8 mouse cellular contexts compared by ENCODE assay signal in the genomic region with DNA sequence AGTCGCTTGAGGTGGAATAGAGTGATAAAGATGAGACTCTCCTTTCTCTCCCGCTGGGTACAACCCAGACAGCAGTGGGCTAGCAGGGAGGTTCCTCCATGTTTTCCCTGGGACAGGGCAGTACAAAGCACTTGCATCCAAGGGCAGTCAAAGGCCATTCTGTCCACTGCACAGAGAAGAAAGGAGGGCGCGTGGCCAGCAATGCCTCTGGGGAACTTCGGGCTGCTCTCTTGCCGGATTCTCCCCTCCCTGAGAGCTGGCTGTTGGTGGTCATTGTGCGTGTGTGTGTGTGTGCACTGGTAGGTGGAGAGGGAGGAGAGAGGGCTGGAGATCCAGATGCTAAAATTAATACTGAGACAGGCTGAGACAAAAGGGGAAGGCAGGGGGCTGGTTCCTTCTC. TPM values are rescaled to one million over a fixed set of nuclear protein-coding genes. Genes with fewer than 3 reads are reported as not detected.
DNase-seq lines count a peak whose midpoint lies in the region; ATAC-seq lines count a peak whose summit lies in the region.
"Had no signal": no experiment of that assay in that cellular context is flagged by ENCODE, and none has a peak within 500 bp of the region (broad histone marks: within the 10 kb centered on the region; RNA-seq: fewer than 3 reads in every experiment).

No protein-coding gene starts in this region.

- DNase-seq in midbrain, embryonic 11.5 days (ENCODE audit: low spot score, missing footprints), result no peak
- no peak for DNase-seq in midbrain, embryonic 14.5 days
- DNase-seq in heart, adult 11 months, result peak; percentile 98
- DNase-seq in spleen, postnatal 4 days (ENCODE audit: low spot score in 2 of 2), result no peak
- DNase-seq in cerebellum, adult 8-10 months, result no peak

- 0 out of 2 replicates have a peak, but pooled peaks cover 4% of the 10 kb centered on the region for H3K4me1 ChIP-seq in midbrain, embryonic 11.5 days (ENCODE audit: control insufficient read depth, insufficient read depth, low read length)
- H3K4me1 ChIP-seq in midbrain, embryonic 14.5 days (ENCODE audit: control insufficient read depth, insufficient read depth, low read length), result no peaks in the 10 kb centered on the region
- H3K4me1 ChIP-seq in intestine, embryonic 15.5 days (replicated peaks), result peaks cover 24% of the 10 kb centered on the region
- H3K4me1 ChIP-seq in stomach, embryonic 15.5 days, result peaks cover 22% of the 10 kb centered on the region

- no peak for ATAC-seq in midbrain, embryonic 11.5 days (ENCODE audit: low FRiP score)
- ATAC-seq in midbrain, embryonic 14.5 days (ENCODE audit: low FRiP score, low TSS enrichment), result no peak
- ATAC-seq in intestine, embryonic 15.5 days, result no peak
- no peak for ATAC-seq in stomach, embryonic 15.5 days (ENCODE audit: insufficient read depth, low FRiP score, low read depth)

- no peaks in the 10 kb centered on the region for H3K9me3 ChIP-seq in midbrain, embryonic 11.5 days (ENCODE audit: control insufficient read depth, low read length)
- no peaks in the 10 kb centered on the region for H3K9me3 ChIP-seq in midbrain, embryonic 14.5 days (ENCODE audit: control insufficient read depth, low read length)
- no peaks in the 10 kb centered on the region for H3K9me3 ChIP-seq in intestine, embryonic 15.5 days
- no peaks in the 10 kb centered on the region for H3K9me3 ChIP-seq in stomach, embryonic 15.5 days

- no peak overlapping the region for H3K9ac ChIP-seq in midbrain, embryonic 11.5 days (ENCODE audit: low read length)
- H3K9ac ChIP-seq in midbrain, embryonic 14.5 days (replicated peaks; ENCODE audit: low read length), result no peak overlapping the region
- H3K9ac ChIP-seq in intestine, embryonic 15.5 days, result no peak overlapping the region
- H3K9ac ChIP-seq in stomach, embryonic 15.5 days, result no peak overlapping the region

- WGBS in midbrain, embryonic 11.5 days, result 44% methylated on average over 7 of the region's 7 CpGs
- 40% methylated on average over 7 of the region's 7 CpGs for WGBS in midbrain, embryonic 14.5 days
- WGBS in intestine, embryonic 15.5 days, result 47% methylated on average over 7 of the region's 7 CpGs
- 49% methylated on average over 7 of the region's 7 CpGs for WGBS in stomach, embryonic 15.5 days

- H3K36me3 ChIP-seq in midbrain, embryonic 11.5 days (ENCODE audit: control insufficient read depth, insufficient read depth, low read length), result no peaks in the 10 kb centered on the region
- no peaks in the 10 kb centered on the region for H3K36me3 ChIP-seq in midbrain, embryonic 14.5 days (ENCODE audit: control insufficient read depth, insufficient read depth, low read length)
- no peaks in the 10 kb centered on the region for H3K36me3 ChIP-seq in intestine, embryonic 15.5 days
- no peaks in the 10 kb centered on the region for H3K36me3 ChIP-seq in stomach, embryonic 15.5 days

- H3K27me3 ChIP-seq in midbrain, embryonic 11.5 days (ENCODE audit: control insufficient read depth, insufficient read depth, low read length), result peaks cover 44% of the 10 kb centered on the region
- H3K27me3 ChIP-seq in midbrain, embryonic 14.5 days (ENCODE audit: control insufficient read depth, insufficient read depth, low read length), result peaks cover 49% of the 10 kb centered on the region
- H3K27me3 ChIP-seq in intestine, embryonic 15.5 days (replicated peaks), result peaks cover 36% of the 10 kb centered on the region
- peaks cover 44% of the 10 kb centered on the region for H3K27me3 ChIP-seq in stomach, embryonic 15.5 days (replicated peaks)

- no peak overlapping the region for H3K4me3 ChIP-seq in midbrain, embryonic 11.5 days (ENCODE audit: low read depth, low read length)
- H3K4me3 ChIP-seq in midbrain, embryonic 14.5 days (replicated peaks; ENCODE audit: low read depth, low read length), result no peak overlapping the region
- H3K4me3 ChIP-seq in intestine, embryonic 15.5 days (replicated peaks), result peak overlapping the region; percentile 69
- 0 out of 2 replicates have a peak overlapping the region, but pooled peaks have one; percentile 63 for H3K4me3 ChIP-seq in stomach, embryonic 15.5 days (replicated peaks)

- H3K27ac ChIP-seq in midbrain, embryonic 11.5 days (ENCODE audit: low read depth, low read length), result no peak overlapping the region
- H3K27ac ChIP-seq in midbrain, embryonic 14.5 days (replicated peaks; ENCODE audit: low read depth, low read length), result no peak overlapping the region
- no peak overlapping the region for H3K27ac ChIP-seq in intestine, embryonic 15.5 days
- H3K27ac ChIP-seq in stomach, embryonic 15.5 days, result no peak overlapping the region

- 0 out of 2 replicates have a peak overlapping the region, but pooled peaks have one; percentile 91 for H3K4me2 ChIP-seq in midbrain, embryonic 11.5 days
- no peak overlapping the region for H3K4me2 ChIP-seq in midbrain, embryonic 14.5 days (ENCODE audit: low read length)
- H3K4me2 ChIP-seq in intestine, embryonic 15.5 days (replicated peaks), result peak overlapping the region; percentile 95
- peak overlapping the region; percentile 90; the same call in 1 of the 2 replicates for H3K4me2 ChIP-seq in stomach, embryonic 15.5 days

RNA-seq across cellular contexts. Expression of gene 1700020L24Rik, which starts 3.8 kb away (rescaled TPM):
- polyA plus RNA-seq in midbrain, embryonic 11.5 days (2014; fragmentation: Nextera tagmentation; extraction: Ambion mirVana), result 0.89 TPM in 1 of 2 replicates, not detected in the other
- 0.69 and 1.2 TPM in 2 replicates for polyA plus RNA-seq in midbrain, embryonic 14.5 days (2014; fragmentation: Nextera tagmentation; extraction: Ambion mirVana)
- polyA plus RNA-seq in intestine, embryonic 15.5 days (2015; fragmentation: Nextera tagmentation; extraction: Ambion mirVana), result 0.76 and 0.87 TPM in 2 replicates
- polyA plus RNA-seq in stomach, embryonic 15.5 days (2015; fragmentation: Nextera tagmentation; extraction: Ambion mirVana), result 0.72 and 1.1 TPM in 2 replicates
- polyA plus RNA-seq: lung, embryonic 16.5 days had no signal

RNA-seq across cellular contexts. Expression of gene Gas2l2, which starts 12.0 kb away (rescaled TPM):
- 0.12 TPM in 1 of 2 replicates, not detected in the other for polyA plus RNA-seq in midbrain, embryonic 11.5 days (2014; fragmentation: Nextera tagmentation; extraction: Ambion mirVana)
- polyA plus RNA-seq in midbrain, embryonic 14.5 days (2014; fragmentation: Nextera tagmentation; extraction: Ambion mirVana), result 0.11 and 0.18 TPM in 2 replicates
- polyA plus RNA-seq in intestine, embryonic 15.5 days (2015; fragmentation: Nextera tagmentation; extraction: Ambion mirVana), result 0.13 TPM in 1 of 2 replicates, not detected in the other
- 0.08 TPM in 1 of 2 replicates, not detected in the other for polyA plus RNA-seq in stomach, embryonic 15.5 days (2015; fragmentation: Nextera tagmentation; extraction: Ambion mirVana)

RNA-seq across cellular contexts. Expression of gene Mmp28, which starts 21.6 kb away (rescaled TPM):
- 3.6 and 4.0 TPM in 2 replicates for polyA plus RNA-seq in midbrain, embryonic 11.5 days (2014; fragmentation: Nextera tagmentation; extraction: Ambion mirVana)
- 1.6 and 2.7 TPM in 2 replicates for polyA plus RNA-seq in midbrain, embryonic 14.5 days (2014; fragmentation: Nextera tagmentation; extraction: Ambion mirVana)
- polyA plus RNA-seq in intestine, embryonic 15.5 days (2015; fragmentation: Nextera tagmentation; extraction: Ambion mirVana), result 1.4 and 1.5 TPM in 2 replicates
- polyA plus RNA-seq in stomach, embryonic 15.5 days (2015; fragmentation: Nextera tagmentation; extraction: Ambion mirVana), result 2.4 and 3.1 TPM in 2 replicates

RNA-seq across cellular contexts. Expression of gene Taf15, which starts 31.7 kb away (rescaled TPM):
- 8.5 and 10.6 TPM in 2 replicates for polyA plus RNA-seq in midbrain, embryonic 11.5 days (2014; fragmentation: Nextera tagmentation; extraction: Ambion mirVana)
- polyA plus RNA-seq in midbrain, embryonic 14.5 days (2014; fragmentation: Nextera tagmentation; extraction: Ambion mirVana), result 13.7 and 17.0 TPM in 2 replicates
- polyA plus RNA-seq in intestine, embryonic 15.5 days (2015; fragmentation: Nextera tagmentation; extraction: Ambion mirVana), result 12.9 and 13.9 TPM in 2 replicates
- 13.4 and 14.9 TPM in 2 replicates for polyA plus RNA-seq in stomach, embryonic 15.5 days (2015; fragmentation: Nextera tagmentation; extraction: Ambion mirVana)

RNA-seq across cellular contexts. Expression of gene Rasl10b, which starts 32.3 kb away (rescaled TPM):
- 3.0 and 4.6 TPM in 2 replicates for polyA plus RNA-seq in midbrain, embryonic 11.5 days (2014; fragmentation: Nextera tagmentation; extraction: Ambion mirVana)
- 18.3 and 37.9 TPM in 2 replicates for polyA plus RNA-seq in midbrain, embryonic 14.5 days (2014; fragmentation: Nextera tagmentation; extraction: Ambion mirVana)
- 2.3 and 2.6 TPM in 2 replicates for polyA plus RNA-seq in intestine, embryonic 15.5 days (2015; fragmentation: Nextera tagmentation; extraction: Ambion mirVana)
- 2.4 and 2.7 TPM in 2 replicates for polyA plus RNA-seq in stomach, embryonic 15.5 days (2015; fragmentation: Nextera tagmentation; extraction: Ambion mirVana)

Comparison
In these comparisons a context has a peak if more than half of its experiments do, and no peak if none do; other contexts are left out.
1. H3K4me3 ChIP-seq: peak in intestine, embryonic 15.5 days (single experiment) and stomach, embryonic 15.5 days (single experiment); none in midbrain, embryonic 11.5 days (single experiment) and midbrain, embryonic 14.5 days (single experiment).